Mouse (Mus musculus) 3T3-L1 (cell line): ENCODE measurements at regions not wholly inside any gene's neighbourhood (a gene's known extent, or its start where the extent isn't known, plus 50 kb on each side); places are given as distances from the start of the nearest gene placed in this dataset.
"Not testable (repeated sequence)": the region's sequence is repeated elsewhere in the genome, so short reads cannot be mapped to it uniquely, and the experiment has no call there.

Experiments used
- DNase-seq: peaks from one replicate; pipeline ENCODE4 v3.0.0-alpha.2; 2015; ENCODE audit warnings: low read depth, low spot score

DNA sequence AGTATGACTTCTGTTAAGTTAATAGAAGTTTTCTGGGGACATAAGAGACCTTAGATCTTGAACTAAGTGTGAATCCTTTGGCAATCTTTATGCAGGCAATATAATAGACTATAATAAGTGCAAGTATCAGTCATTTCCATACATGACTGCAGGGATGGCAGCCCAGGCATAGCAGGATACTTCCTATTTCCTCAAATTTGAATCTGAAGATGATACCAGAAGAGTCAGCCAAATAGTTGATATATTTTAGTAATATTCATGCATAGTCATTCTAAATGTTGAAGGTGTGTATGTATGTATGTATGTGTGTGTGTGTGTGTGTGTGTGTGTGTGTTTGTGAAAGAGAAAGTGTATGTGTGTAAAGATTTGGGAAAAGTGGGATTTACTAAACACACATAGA, 64.3 kb downstream of the Prl2c2 start:
- not testable (repeated sequence) for DNase-seq

DNA sequence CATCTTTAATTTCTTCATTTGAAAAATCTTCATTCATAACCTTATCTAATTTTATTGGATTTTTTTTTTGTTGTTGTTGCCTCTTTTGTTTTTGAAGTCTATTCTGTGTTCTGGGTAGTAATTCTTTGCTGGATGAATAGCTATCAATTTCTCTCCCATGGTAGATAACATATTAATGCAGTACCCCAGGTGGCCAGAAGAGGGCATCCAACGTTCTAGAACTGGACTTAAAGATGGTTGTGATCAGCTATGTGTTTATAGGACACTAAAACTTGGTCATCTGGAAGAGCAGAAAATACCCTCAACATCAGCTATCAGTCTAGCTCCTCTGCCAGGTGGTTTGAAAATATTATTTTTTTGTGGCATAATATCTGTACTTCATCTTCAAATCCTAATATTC, 70.1 kb downstream of the Prl2c2 start:
- DNase-seq = peak; percentile 79

DNA sequence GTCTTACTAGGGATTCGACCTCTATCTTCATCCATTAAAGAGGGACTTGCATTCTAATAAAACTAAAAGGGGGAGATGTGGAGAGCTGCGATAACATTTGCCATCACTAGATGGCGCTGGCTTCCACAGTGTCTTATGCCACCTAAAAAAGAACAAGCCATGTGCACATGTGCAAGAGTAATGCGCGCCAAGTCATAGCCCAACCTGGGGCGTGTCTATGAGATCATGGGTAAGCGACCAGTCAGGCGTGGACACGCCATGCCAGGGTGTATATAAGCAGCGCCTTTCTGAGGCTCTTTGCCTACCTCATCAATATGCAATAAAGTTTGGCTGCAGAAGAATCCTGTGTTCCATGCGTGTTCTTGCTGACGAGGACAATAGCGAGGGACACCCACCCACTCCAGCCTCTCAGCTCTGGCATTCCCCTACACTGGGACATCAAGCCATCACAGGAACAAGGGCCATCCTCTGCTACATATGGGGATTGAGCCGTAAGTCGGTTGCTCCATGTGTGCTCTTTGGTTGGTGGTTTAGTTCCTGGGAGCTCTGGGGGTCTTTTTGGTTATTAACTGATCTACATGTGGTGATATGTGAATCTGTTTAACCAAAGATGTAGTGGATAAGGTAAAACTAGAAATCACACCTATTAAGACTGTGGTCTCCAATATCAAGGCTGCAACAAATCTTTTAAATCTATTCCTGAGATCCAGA, 73.1 kb downstream of the Prl2c2 start:
- peak; percentile 54 for DNase-seq

DNA sequence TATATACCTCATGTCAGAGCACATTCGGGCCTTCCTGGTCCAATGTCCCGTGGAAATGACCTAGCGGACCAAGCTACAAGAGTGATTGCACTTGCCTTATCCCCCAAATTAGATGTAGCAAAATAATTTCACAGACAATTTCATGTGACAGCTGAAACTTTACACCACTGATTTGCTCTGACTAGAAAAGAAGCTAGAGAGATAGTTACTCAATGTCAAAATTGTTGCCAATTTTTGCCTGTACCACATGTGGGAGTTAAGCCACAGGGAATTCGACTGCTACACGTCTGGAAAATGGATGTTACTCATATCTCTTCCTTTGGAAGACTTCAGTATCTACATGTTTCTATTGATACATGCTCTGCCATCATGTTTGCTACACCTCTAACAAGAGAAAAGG, 74.6 kb downstream of the Prl2c2 start:
- peak; percentile 54 for DNase-seq

DNA sequence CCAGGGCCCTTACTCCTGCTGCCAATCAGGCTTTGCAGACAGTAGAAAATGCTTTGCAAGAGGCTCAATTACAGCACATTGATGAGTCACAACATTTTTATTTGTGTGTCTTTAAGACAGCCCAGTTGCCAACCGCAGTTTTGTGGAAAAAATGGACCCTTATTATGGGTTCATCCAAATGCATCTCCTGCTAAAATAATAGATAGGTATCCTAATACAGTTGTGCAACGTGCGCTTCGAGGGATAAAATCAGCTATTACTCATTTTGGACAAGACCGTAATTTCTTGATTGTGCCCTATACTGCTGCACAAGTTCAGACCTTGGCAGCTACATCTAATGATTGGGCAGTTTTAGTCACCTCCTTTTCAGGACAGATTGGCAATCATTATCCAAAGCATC, 75.4 kb downstream of the Prl2c2 start:
- DNase-seq = no peak

DNA sequence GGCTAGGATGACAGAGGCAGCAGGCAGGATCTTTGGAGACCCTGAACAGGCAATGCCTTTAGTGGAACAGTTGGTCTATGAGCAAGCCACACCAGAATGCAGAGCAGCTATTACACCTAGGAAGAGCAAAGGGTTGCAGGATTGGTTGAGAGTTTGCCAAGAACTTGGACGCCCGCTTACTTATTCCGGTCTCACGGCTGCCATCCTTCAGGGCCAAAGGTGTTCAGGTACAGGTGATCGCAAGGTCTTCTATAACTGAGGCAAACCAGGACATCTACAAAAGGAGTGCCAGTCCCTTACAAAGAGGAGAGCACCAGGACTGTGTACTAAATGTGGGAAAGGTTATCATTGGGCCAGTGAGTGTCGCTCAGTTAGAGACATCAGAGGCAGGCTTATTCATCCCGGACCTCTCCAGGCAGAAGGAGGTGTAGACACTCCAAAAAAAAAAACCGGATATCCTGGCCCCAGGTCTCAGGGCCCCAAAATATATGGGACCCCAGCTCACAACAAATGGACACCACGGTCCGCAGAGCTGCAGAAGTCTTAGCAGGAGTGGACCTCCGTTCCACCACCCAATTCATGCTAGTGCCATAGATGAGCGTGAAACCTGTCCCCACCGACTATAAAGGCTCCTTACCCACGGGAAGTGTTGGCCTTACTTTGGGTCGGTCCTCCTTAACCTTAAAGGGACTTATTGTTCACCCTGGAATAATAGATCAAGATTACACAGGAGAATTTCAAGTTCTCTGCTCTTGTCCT, 77.4 kb downstream of the Prl2c2 start:
- DNase-seq = no peak

DNA sequence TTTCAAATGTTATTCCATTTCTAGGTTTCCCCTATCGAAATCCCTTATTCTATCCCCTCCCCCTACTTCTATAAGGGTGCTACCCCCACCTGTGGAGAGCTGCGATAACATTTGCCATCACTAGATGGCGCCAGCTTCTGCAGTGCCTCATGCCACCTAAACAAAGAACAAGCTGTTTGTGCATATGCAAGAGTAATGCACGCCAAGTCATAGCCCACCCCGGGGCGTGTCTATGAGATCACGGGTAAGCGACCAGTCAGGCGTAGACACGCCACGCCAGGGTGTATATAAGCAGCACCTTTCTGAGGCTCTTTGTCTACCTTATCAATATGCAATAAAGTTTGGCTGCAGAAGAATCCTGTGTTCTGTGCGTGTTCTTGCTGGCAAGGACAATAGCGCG, 79.6 kb downstream of the Prl2c2 start:
- DNase-seq = no peak

DNA sequence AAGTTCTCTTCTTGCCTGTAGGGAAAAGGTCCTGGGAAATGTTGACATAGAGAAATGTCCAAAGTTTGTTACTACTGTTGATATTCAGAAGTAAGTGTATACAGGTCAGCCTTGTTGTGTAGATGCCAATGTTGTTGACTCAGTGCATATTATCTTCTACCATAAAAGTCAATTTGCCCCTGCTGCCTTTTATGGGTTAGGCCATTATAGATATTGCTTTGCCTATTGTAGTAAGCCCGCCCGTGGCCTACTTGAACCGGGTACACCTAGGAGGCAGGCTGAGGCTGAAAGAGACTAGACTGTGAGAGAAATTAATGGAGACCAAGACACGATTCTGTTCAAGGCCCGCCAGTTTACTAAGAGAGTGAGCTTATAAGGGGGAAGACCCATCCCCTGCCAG, 92.3 kb downstream of the Prl2c2 start:
- DNase-seq = no peak

DNA sequence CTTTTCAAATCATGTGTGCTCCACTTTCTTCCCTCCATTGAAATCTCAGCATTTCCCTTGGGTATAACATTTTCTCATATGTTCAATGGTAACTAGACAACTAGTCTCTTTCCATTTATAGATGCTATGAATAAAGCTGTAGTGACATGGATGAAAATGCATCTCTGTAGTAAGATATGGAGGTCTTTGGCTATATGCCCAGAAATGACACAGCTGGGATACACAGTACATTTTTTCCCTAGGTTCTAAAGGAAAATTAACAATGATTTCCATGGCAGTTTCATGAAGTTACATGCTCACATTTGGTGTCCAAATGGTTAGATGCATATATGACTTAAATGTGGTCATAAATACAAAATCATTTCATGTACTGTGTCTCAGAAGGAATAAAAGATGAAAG, 99.0 kb downstream of the Prl2c2 start:
- peak; percentile 72 for DNase-seq

DNA sequence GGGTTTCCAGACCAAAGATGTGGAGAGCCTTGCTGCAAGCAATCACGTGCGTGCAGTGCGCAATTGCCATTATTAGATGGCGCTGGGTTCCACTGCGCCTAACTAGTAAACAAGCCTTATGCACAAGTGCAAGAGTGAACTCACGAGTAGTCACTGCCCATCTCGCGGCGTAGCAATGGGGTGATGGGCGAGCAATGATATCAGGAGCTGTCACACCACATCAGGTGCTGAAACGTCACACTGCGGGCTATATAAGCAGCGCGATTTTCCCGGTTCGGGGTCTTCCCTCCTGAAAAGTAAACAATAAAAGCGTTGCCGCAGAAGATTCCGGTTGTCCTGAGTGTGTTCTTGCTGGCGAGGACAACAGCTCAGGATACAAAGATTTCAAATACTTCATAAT, 89.8 kb upstream of the Prl2c3 start:
- not testable (repeated sequence) for DNase-seq

DNA sequence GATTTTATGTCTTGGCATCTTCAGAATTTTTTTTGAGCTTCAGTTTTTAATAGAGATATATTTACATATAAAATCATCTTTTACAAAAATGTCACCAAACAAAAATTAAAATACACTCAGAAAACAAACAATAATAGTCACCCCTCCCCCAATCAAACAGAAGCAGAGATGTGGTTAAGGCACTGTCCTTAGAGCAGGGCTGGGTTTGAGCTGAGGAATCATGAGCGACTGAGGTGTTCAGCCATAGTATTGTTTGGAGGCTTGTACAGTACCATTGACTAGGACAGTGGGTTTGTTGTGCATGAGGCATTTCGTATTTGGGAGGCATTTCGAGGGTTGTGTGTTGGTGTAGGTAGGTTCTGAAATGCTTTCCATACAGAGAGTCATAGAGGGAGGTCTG, 79.6 kb upstream of the Prl2c3 start:
- DNase-seq = not testable (repeated sequence)

DNA sequence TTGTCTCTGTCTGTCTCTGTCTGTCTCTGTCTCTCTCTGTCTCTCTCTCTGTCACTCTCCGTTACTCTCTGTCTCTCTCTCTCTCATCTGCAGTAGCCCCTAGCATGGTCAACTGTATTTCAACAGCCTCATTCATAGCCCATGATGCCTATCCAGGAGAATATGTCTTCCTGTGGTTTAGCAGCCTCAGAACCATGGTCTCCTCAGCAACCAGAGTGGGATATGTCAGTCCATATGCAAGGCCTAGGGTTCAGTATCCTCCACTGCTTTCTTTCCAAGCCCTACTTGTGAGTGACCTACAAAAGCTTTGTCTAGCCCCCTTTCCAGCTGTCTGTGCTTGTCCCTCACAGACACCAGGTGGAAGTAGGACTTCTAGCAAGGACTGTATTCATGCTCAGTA, 65.1 kb upstream of the Prl2c3 start:
- not testable (repeated sequence) for DNase-seq

DNA sequence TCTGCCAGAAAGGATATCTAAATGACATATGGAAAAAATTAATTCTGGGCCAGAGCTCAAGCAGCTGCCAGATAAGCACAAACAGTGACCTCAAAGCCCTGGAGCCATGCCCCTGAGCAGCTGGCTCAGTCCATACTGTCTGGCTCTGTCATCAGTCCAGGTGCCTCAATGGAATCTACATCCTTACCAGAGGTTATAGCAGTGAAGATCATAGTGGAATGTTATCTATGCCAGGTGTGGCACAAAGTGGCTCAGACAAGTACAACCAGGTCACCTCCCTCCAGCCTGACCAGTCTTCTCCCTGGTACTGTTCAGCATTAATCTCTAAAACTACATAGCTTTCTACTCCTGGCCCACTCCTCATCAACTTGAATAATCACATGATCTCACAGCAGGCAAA, 64.4 kb upstream of the Prl2c3 start:
- DNase-seq = peak; percentile 58

DNA sequence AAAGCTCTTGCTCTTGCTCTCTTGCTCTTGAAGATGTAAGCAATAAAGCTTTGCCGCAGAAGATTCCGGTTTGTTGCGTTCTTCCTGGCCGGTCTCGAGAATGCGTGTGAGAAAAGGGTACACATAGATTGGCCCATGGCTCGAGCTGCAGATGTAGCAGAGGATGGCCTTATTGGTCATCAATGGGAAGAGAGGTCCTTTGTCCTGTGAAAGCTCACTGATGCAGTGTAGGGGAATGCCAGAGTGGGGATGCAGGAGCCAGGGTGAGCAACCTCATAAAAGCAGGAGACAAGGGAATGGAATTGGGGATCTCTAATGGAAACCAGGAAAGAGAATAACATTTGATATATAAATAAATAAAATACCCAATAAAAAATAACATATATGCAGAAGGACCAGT, 63.7 kb upstream of the Prl2c3 start:
- DNase-seq = not testable (repeated sequence)

DNA sequence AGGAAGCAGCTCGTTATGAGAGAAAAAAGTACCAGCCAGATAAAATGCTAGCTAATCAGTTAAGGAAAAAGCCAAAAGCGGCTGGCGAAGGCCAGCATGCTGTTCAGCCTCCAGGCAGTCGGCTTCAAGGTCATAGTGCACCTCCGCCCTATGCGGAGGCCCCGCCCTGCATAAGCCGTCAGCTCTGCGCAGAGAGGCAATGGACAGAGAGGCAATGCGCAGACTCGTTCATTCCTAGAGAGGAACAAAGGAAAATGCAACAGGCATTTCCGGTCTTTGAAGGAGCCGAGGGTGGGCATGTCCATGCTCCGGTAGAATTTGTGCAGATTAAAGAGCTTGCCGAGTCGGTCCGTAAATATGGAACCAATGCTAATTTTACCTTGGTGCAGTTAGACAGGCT, 61.1 kb upstream of the Prl2c3 start:
- DNase-seq = not testable (repeated sequence)

DNA sequence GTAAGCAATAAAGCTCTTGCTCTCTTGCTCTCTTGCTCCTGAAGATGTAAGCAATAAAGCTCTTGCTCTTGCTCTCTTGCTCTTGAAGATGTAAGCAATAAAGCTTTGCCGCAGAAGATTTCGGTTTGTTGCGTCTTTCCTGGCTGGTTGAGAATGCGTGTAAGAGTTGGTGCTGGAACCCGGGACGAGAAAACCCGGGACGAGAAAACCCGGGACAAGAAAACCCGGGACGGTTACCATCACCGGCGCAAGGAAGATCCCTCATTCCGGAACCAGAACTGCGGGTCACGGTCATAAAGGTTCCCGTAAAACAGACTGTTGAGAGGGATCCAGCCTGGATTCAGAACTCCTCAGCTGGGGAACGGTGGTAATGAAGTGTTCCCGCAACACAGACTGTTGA, 60.1 kb upstream of the Prl2c3 start:
- not testable (repeated sequence) for DNase-seq
